Mouse (Mus musculus) 3134 (cell line): ENCODE measurements around the gene Wwp2.

ENCODE experiments used
- DNase-seq: peaks from one replicate; pipeline ENCODE4 v3.0.0-alpha.2; 2011; ENCODE audit warnings: low spot score; ENCODE audit not compliant: insufficient read length; ENCODE audit errors: extremely low read depth

Gene Wwp2

GRCm38 (mm10) chr8:107546154-107546553 is 110.0 kb downstream of the Wwp2 start:
- DNase-seq: no peak

DNA sequence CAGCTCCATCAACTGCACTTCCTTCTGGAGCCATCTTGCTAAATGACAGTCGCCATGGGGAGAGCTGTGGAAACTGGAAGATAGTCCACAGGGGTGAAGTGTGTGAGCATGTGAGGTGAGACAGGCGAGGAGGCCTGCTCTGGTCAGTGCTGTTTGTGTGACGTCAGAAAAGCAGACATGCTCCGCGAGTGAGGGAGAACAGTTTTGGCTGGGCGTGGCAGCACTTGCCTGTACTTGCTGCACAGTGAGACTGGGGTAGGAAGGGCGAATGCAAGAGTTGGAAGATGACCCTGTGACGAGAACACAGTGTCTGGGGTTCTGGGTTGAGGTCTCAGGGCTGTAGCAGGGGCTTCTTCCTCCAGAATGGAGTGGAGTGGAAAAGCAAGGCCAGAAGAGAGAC is 110.7 kb downstream of the Wwp2 start:
- DNase-seq: no peak

- DNase-seq: no peak
Measured at GRCm38 (mm10) chr8:107552234-107552633, 116.1 kb downstream of the Wwp2 start.

- no peak for DNase-seq
Measured at GRCm38 (mm10) chr8:107555231-107555630, 119.1 kb downstream of the Wwp2 start.

GRCm38 (mm10) chr8:107556511-107556936 is 120.4 kb downstream of the Wwp2 start:
- no peak for DNase-seq

- no peak for DNase-seq
Measured at GRCm38 (mm10) chr8:107560820-107561536, 124.8 kb downstream of the Wwp2 start.

- no peak for DNase-seq
Measured at GRCm38 (mm10) chr8:107562164-107562563, 126.0 kb downstream of the Wwp2 start.

DNA sequence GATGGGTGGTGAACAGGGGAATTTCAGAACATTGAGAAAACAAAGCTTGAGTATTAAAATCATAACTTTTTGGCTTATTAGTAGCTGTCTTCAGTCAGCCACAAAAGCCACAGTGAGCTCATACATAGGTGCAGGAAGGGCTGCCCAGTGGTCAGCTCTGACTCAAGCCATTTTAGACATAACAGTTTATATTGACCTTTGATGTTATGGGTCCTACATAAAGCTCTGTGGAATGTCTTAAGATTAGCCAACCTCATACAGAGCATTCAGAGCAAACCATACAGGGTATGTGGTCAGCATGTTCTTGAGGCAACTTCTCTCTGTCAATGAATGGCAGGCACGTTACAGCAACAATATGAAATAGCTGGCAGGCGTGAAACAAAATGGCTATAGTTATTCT is 134.9 kb downstream of the Wwp2 start:
- no peak for DNase-seq

DNA sequence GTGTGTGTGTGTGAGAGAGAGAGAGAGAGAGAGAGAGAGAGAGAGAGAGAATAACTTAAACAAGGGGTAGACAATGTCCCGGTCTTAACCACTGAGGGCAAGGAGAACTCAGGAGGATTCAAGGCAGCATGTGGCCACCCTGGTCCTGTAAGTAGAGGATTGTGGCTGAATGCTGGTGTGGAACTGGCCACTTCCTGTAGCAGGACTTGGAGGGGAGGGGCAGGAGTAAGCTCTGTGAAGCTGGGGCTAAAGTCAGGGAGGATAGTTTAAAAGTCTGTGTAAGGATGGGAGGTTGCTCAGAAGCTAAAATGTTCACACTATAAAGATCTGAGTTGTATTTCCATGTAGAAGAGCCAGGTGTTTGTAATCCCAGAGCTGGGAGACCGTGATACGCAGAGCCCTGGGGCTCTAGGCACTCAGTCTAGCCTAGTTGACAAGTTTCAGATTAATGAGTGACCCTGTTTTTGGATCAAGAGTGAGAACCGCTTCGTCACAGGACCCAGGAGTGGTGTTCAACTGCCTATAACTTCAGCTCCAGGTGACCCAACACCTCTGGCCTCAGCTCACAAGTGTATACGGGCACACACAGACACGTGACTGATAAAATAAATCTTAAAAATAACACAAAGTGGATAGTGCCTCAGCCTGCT is 135.4 kb downstream of the Wwp2 start:
- no peak for DNase-seq

DNA sequence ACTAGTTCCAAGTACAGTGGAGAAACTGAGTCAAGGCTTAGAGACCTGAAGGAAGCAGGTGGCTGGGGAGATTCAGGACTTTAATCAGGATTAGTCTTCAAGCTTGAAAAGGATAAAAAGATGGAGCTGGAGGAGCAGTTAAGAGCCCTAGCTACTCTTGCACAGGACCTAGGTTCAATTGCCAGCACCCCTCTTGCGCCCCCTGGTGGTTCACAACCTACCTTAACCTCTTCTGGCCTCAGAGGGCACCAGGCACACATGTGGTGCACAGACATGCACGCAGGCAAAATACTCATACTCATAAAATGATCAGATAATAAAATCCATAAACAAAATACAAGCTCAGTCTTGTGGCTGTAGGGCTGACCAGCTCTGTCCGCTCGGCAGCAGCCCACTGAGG is 136.3 kb downstream of the Wwp2 start:
- DNase-seq: peak; percentile 45

- DNase-seq: no peak
Measured at GRCm38 (mm10) chr8:107574771-107575170, 138.6 kb downstream of the Wwp2 start.

DNA sequence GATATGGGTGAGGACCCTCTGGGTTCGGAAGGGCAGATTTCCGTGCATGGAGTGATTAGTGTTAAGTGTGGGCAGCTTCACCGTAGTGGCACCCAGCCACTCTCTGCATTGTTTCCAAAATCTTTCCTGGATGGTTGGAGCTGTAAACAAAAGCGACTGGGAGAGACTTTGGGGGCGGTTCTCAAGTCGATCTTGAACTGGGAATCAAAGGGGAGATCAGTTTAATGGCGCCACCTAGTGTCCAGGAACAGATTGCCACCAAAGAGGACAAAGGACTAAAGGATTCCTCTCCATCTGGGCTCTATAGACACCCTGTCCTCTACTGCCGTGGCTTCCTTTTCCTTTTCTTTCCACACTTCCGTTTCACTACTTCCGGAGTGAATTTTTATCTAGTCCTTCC is 140.5 kb downstream of the Wwp2 start:
- peak; percentile 56 for DNase-seq

GRCm38 (mm10) chr8:107577640-107578039 is 141.5 kb downstream of the Wwp2 start:
- no peak for DNase-seq

DNA sequence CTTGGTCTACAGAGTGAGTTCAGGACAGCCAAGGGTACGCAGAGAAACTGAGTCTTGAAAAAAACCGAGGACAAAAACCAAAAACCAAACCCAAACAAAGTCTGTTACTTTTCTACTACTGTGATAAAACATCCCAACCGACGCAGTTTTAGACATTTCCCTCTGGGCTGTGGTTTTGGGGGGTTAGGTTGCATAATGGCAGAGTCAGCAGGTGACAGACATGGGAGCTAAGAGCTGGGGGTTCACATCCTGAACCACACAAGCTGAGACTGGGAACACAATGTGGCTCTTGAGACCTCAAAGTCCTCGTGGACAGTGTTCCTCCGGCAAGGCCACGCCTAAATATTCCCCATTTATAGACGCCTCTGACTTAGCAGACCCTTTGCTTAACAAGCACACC is 142.0 kb downstream of the Wwp2 start:
- DNase-seq: no peak

GRCm38 (mm10) chr8:107578541-107578940 is 142.4 kb downstream of the Wwp2 start:
- no peak for DNase-seq

DNA sequence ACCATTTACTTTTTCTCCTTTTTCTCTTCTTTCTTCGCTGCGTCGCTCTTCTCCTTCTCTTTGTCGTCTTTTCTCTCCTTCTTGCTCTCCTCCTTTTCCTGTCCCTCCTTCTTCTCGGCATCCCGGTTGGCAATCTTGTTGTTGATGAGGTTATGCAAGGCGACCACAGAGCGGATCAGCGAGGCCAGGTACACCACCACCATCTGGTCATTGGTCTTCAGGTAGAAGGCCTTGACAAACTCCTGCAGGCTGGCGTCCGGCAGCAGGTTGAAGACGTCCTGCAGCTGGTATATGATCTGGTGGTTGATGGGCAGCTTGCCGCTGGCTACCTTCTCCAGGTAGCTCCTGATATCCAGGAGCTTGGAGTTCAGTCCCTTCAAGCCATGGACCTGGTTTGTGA is 144.7 kb downstream of the Wwp2 start:
- DNase-seq: no peak

DNA sequence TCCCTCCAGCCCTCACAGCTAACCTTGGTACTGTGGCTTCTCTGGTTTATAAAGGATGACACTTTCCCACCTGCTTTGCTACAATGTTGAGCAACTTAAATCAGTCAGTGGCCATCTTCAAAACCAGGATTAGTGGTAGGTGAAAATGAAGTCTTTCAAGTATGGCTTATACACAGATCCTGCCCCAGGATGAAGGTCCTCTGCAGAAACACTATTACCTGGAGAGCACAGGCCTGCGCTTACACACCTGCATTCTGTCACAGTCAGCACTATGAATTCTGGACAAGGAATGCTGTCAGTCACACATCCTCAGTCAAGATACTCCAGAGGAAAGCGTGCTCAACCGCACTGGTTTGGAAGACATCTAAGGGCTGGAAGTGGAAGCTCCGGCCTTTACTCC is 145.4 kb downstream of the Wwp2 start:
- no peak for DNase-seq

- DNase-seq: no peak
Measured at GRCm38 (mm10) chr8:107582136-107582535, 146.0 kb downstream of the Wwp2 start.

GRCm38 (mm10) chr8:107587429-107587994 is 151.3 kb downstream of the Wwp2 start:
- DNase-seq: no peak

DNA sequence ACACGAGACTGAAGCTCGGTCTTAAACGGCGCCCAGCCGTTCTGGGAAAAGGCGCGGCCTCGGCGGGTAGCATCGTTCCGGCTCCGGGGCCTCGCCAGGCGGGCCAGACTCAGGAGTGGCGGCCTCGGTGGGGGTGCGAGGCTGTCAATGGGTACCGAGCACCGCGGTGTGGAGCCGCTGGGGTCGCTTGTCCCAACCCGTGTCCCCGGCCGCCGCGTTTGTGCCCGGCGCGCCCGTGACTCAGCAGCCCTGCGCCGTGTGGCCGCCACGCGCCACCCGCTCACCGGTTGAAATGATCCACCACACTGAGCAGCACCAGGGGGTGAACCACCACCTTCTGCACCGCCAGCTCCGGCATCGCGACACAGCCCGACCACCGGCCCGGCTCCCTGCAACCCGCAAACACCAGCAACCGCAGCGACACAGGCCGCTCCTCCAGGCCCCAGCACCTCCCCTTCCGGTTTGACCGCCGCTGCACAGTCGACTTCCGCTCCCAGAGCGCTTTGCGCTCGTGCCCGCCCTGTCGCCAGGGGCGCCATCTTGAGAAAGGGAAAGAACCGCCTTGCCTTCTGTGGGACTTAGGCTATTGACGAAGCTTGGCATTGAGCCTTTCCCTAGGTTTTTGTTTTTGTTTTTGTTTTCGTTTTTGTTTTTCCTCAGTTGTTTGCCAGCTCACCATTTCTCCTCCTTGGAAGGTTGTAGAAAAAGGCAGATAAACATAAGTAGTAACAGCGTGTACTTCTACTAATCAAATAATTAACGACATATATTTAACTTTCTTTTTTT is 152.0 kb downstream of the Wwp2 start, which contains the start of gene Psmd7:
Gene Psmd7 (minus strand): TSS at position 470 of the 786 bp plus-strand sequence.
- DNase-seq: peak; percentile 94
